Mouse (Mus musculus) frontal cortex, postnatal 14 days (tissue): ENCODE data around the gene Degs1.

ENCODE experiments used
- DNase-seq, 2 experiments: peaks; one replicate each; pipeline ENCODE4 v3.0.0; 2022; ENCODE audit warnings: low spot score in 2 of 2

The Degs1 gene

GRCm38 (mm10) chr1:182280577-182280976 lies 2.0 kb downstream of the Degs1 start:
- no peak for DNase-seq

DNA sequence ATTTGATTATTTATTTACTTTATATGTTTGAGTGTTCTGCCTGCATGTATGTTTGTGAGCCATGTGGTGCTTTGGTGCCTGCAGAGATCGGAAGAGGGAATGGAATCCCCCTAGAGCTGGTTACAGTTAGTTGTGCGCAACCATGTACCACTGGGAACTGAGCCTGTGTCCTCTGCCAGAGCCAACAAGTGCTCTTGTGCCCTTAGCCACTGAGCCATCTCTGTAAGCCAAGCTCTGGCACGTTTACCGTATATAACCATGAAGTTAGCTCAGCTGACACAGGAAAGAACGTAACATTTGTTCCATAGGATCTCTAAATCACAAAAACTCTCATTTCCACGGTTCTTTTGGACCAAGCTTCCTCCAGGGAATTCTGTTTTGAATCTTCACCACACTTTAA lies 2.6 kb downstream of the Degs1 start:
- no peak for DNase-seq

DNA sequence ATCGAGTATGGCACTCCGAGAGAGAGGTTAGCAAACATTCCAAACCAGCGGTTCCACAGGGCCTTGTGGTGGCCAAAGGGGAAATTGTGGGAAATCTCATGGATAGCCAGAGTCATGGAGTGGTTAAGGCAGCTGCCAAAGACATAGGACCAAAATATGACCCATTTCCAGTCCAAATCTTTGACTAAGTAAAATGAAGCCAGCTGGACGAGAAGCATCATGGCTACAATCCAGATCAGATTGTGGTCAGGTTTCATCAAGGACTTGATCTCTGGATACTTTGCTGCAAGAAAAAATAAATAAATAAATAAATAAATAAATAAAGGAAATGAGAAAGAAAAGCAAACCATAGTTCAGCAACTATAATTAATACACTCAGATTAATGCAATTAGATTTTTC lies 3.2 kb downstream of the Degs1 start:
- DNase-seq: no peak

- DNase-seq: no peak
These were observed 7.5 kb downstream of the Degs1 start for GRCm38 (mm10) chr1:182275109-182275508.

GRCm38 (mm10) chr1:182271632-182272031 lies 11.0 kb downstream of the Degs1 start:
- DNase-seq: no peak

- no peak for DNase-seq
These were observed 11.5 kb downstream of the Degs1 start for GRCm38 (mm10) chr1:182271130-182271529.

DNA sequence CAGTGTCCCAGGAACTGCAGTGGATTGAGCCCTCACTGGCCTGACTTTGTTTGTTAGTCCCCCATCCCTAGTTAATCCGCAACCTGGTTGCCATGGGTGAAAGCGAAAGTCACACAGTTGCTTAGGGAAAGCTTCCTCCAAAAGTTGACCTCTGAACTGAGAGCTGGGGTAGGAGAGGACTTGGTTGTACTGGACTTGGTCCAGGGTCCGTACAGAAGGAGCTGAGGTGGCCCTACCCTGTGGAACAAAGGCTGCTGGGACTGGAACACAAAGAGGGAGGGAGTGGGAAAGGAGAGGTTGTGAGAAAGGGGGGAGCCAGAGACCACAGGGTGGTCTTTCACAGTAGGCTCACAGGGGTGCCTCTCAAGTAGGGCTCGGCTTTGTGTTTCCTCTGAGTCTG lies 14.3 kb downstream of the Degs1 start:
- no peak for DNase-seq

GRCm38 (mm10) chr1:182266028-182266525 lies 16.5 kb downstream of the Degs1 start:
- no peak for DNase-seq

GRCm38 (mm10) chr1:182256041-182256680 lies 26.4 kb downstream of the Degs1 start:
- no peak for DNase-seq

- DNase-seq: no peak
These were observed 27.6 kb downstream of the Degs1 start for GRCm38 (mm10) chr1:182255031-182255430.

GRCm38 (mm10) chr1:182254618-182255017 lies 28.0 kb downstream of the Degs1 start:
- DNase-seq: no peak

- no peak for DNase-seq
These were observed 28.7 kb downstream of the Degs1 start for GRCm38 (mm10) chr1:182253756-182254534.

- no peak for DNase-seq
These were observed 30.0 kb downstream of the Degs1 start for GRCm38 (mm10) chr1:182252534-182253171.

GRCm38 (mm10) chr1:182250734-182251133 lies 31.9 kb downstream of the Degs1 start:
- DNase-seq: no peak

DNA sequence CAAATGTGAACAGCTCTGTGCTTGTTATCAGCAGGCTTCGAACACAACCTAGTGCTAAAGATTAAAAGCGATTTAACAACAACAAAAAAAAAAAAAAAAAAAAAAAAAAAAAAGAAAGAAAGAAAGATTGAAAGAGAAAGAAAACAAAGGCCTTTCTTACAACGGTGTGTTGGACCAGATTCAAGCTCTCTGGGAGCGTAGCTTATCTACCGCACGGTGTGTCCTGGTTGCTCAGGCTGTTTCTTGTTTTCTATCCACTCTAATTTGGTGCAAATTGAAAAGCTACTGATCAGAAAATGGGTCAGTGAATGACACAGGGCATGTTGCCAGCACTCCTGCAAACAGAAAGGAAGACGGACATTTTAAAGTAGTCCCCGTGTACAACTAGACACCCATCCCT lies 33.3 kb downstream of the Degs1 start:
- DNase-seq: no peak

- DNase-seq: no peak
These were observed 37.6 kb downstream of the Degs1 start for GRCm38 (mm10) chr1:182245003-182245402.

DNA sequence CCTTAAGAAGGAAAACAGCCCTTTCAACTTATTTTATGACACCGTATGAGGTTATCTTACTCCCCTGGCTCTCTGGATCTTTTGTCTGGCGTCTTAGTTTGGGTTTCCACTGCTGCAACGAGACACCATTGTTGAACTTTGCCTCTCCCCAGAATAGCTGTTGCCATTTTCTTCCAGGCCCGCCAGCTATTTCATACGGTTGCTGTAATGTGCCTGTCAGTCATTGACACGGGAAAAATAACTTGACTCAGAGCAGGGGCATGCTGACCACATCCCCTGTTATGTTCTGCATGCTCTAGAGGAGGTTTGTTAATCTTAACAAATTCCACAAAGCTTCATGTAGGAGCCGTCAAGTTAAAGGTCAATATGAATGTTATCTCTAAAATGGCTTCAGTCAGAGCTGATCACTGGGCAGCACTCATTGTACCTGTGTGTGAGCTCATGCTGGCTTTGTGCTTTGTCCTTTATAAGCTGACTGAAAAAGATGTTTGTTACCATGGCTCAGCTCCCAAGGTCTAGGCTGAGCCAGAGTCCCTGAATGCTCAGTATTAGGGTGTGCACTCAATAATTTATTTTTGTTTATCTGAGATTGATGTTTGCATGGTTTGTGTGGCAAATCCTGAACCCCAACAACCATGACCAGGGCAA lies 44.4 kb downstream of the Degs1 start:
- DNase-seq: no peak

GRCm38 (mm10) chr1:182237386-182237785 lies 45.2 kb downstream of the Degs1 start:
- DNase-seq: no peak

GRCm38 (mm10) chr1:182235174-182235573 lies 47.4 kb downstream of the Degs1 start:
- DNase-seq: no peak

- no peak for DNase-seq
These were observed 53.2 kb downstream of the Degs1 start for GRCm38 (mm10) chr1:182229381-182229780.

- DNase-seq: no peak
These were observed 55.3 kb downstream of the Degs1 start for GRCm38 (mm10) chr1:182227141-182227963.
